Mouse (Mus musculus): ENCODE measurements around the gene Ankrd44. TPM values are rescaled to one million over a fixed set of nuclear protein-coding genes. Genes with fewer than 3 reads are reported as not detected.
A peak's percentile ranks its signal among the peaks of the same experiment; 100 is the strongest.

The Ankrd44 gene
- polyA plus RNA-seq, 1 experiment from 2014 or later, result 22.5 TPM

DNA sequence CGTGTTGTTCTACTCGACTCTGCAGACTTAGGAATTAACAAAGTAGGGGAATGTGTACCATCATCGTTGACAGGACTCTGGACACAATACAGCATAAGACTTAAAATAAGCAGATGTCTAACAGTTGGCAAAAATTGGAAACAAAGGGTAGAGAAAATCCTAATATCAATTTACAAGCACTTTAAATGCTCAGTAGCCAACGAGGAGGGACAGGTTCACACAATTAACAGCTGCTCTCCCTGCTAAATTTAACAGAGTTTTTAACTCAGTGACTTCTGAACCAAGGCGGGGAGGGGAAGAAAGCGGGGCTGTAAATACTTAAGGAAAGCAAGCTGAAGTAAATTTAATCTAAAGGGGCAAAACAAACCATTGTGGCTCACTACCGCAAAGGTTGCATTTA lies 1.4 kb downstream of the Ankrd44 start:
- Histone ChIP-seq H3K9ac (replicated peaks; ENCODE audit: low read depth, low read length) (no peak overlapping the region), H3K27ac (ENCODE audit: low read length) (no peak overlapping the region)
- no peak for ATAC-seq (ENCODE audit: insufficient number of reproducible peaks, insufficient read depth, low FRiP score, low read depth)

DNA sequence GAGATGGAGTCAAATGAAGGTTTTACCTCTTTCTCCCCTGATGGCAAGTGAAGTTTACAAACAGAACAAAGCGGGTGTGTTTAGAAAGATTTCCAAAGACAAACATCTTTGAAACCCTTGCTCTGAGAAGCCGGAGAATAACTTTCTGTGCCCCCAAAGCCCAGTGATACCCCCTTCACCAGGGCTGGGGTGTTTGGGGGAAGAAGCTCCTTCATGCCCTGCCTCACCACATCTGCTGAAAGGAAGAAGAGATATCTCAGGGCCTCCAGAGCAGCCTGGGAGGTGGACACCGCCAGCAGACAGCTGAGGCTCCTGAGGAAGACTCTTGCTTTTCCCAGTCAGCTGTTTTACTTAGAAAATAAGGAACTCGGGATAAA lies 1.9 kb downstream of the Ankrd44 start:
- 65% methylated on average over 4 of the region's 4 CpGs for WGBS
- Histone ChIP-seq H3K4me2 (replicated peaks; ENCODE audit: low read depth, low read length) (peak overlapping the region; percentile 81; the same call in 1 of the 2 replicates), H3K36me3 (ENCODE audit: control insufficient read depth, insufficient read depth, low read length) (no peaks in the 10 kb centered on the region), H3K27ac (ENCODE audit: low read length) (no peak overlapping the region), H3K9ac (replicated peaks; ENCODE audit: low read depth, low read length) (no peak overlapping the region), H3K4me1 (ENCODE audit: control insufficient read depth, insufficient read depth, low read length) (peaks cover 11% of the 10 kb centered on the region), H3K4me3 (ENCODE audit: low read depth, low read length) (no peak overlapping the region), H3K9me3 (ENCODE audit: control insufficient read depth, low read depth, low read length) (no peaks in the 10 kb centered on the region), H3K27me3 (ENCODE audit: control insufficient read depth, insufficient read depth, low read length) (no peaks in the 10 kb centered on the region)
- ATAC-seq (ENCODE audit: insufficient number of reproducible peaks, insufficient read depth, low FRiP score, low read depth), result no peak

More for the DNA sequence above, 1.4 kb downstream of the Ankrd44 start:
- 38% methylated on average over 7 of the region's 7 CpGs for WGBS
- peak overlapping the region; percentile 81 for H3K4me2 ChIP-seq (replicated peaks; ENCODE audit: low read depth, low read length)
- H3K9me3 ChIP-seq (ENCODE audit: control insufficient read depth, low read depth, low read length), result no peaks in the 10 kb centered on the region
- no peaks in the 10 kb centered on the region for H3K36me3 ChIP-seq (ENCODE audit: control insufficient read depth, insufficient read depth, low read length)
- H3K4me3 ChIP-seq (ENCODE audit: low read depth, low read length), result peak overlapping the region; percentile 85
- peaks cover 11% of the 10 kb centered on the region for H3K4me1 ChIP-seq (ENCODE audit: control insufficient read depth, insufficient read depth, low read length)
- H3K27me3 ChIP-seq (ENCODE audit: control insufficient read depth, insufficient read depth, low read length), result no peaks in the 10 kb centered on the region

DNA sequence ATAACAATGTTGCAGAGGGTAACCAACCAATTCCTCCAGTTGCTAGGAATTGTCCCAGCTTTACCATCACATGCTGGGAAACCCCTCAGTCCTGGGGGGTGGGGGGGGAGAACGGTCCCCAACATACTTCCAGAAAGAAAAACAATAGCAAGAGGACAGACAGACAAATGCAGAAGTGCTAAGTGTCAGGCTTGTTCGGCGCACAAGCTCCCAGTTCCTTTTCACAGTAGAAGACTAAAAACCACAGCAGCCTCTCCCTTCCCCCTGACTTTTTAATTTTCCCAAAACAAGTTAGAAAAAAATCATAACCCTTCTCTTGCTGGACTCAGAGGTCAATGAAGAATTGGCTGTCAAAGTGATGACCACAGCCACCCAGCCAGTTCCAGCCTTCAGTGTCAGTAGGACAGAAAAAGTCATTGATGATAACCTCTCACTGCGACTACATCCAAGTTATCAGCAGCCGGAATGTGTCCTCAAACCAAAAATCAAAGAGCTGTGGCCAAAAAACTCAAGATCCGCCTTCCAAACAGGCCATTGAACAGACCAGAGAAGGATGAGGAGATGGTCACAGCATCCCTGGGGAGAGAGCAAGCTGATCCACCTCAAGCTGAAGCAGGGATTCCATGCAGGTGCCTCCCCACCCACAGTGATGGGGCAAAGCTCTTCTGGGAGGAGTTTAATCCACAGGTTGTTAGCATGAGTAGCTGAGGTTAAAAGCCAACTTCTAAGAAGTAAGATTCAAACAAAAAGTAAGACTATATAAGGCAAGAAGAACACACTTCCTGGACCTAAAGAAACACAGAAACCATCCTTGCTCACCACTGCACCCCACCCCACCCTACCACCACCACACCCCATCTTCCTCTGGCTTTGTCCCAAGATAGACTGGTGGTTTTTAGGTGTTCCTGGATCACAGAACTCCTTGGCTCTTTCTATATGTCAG lies 2.5 kb downstream of the Ankrd44 start:
- H3K9me3 ChIP-seq (ENCODE audit: control insufficient read depth, low read depth, low read length), result no peaks in the 10 kb centered on the region
- H3K4me1 ChIP-seq (ENCODE audit: control insufficient read depth, insufficient read depth, low read length), result peaks cover 11% of the 10 kb centered on the region
- no peaks in the 10 kb centered on the region for H3K36me3 ChIP-seq (ENCODE audit: control insufficient read depth, insufficient read depth, low read length)
- ATAC-seq (ENCODE audit: insufficient number of reproducible peaks, insufficient read depth, low FRiP score, low read depth), result no peak
- H3K27me3 ChIP-seq (ENCODE audit: control insufficient read depth, insufficient read depth, low read length), result no peaks in the 10 kb centered on the region
- no peak overlapping the region for H3K4me3 ChIP-seq (ENCODE audit: low read depth, low read length)
- WGBS, result 81% methylated on average over 6 of the region's 6 CpGs
- no peak overlapping the region for H3K27ac ChIP-seq (ENCODE audit: low read length)
- no peak overlapping the region for H3K9ac ChIP-seq (replicated peaks; ENCODE audit: low read depth, low read length)
- 0 out of 2 replicates have a peak overlapping the region, but pooled peaks have one; percentile 81 for H3K4me2 ChIP-seq (replicated peaks; ENCODE audit: low read depth, low read length)

DNA sequence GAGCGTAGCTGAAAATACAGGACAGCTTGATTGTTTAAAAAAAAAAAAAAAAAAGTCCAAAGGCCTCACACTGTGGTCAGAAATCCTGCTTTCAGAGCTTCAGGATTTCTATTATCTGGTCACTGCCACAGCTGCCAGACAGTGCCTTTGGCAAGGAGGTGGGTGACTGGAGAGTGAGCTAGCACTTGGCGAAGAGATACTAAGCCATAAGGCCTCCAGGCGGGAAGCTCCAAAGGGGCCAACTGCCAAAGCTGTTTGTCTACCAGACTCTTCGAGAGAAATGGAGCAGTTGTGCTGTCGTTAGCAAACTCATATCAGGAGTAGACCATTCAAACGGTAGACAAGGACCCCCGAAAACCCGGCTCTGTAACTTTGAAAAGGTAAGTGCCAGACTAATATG lies 3.5 kb downstream of the Ankrd44 start:
- no peak overlapping the region for H3K4me3 ChIP-seq (ENCODE audit: low read depth, low read length)
- no peak overlapping the region for H3K27ac ChIP-seq (ENCODE audit: low read length)
- no peaks in the 10 kb centered on the region for H3K9me3 ChIP-seq (ENCODE audit: control insufficient read depth, low read depth, low read length)
- ATAC-seq (ENCODE audit: insufficient number of reproducible peaks, insufficient read depth, low FRiP score, low read depth), result no peak
- no peaks in the 10 kb centered on the region for H3K36me3 ChIP-seq (ENCODE audit: control insufficient read depth, insufficient read depth, low read length)
- peaks cover 11% of the 10 kb centered on the region for H3K4me1 ChIP-seq (ENCODE audit: control insufficient read depth, insufficient read depth, low read length)
- no peak overlapping the region for H3K4me2 ChIP-seq (replicated peaks; ENCODE audit: low read depth, low read length)
- no peaks in the 10 kb centered on the region for H3K27me3 ChIP-seq (ENCODE audit: control insufficient read depth, insufficient read depth, low read length)
- no peak overlapping the region for H3K9ac ChIP-seq (replicated peaks; ENCODE audit: low read depth, low read length)
- 80% methylated on average over 8 of the region's 8 CpGs for WGBS

GRCm38 (mm10) chr1:54922025-54922574 lies 4.1 kb downstream of the Ankrd44 start:
- Histone ChIP-seq H3K9ac (replicated peaks; ENCODE audit: low read depth, low read length) (no peak overlapping the region), H3K36me3 (ENCODE audit: control insufficient read depth, insufficient read depth, low read length) (no peaks in the 10 kb centered on the region), H3K27ac (ENCODE audit: low read length) (no peak overlapping the region), H3K9me3 (ENCODE audit: control insufficient read depth, low read depth, low read length) (no peaks in the 10 kb centered on the region), H3K4me1 (ENCODE audit: control insufficient read depth, insufficient read depth, low read length) (peaks cover 11% of the 10 kb centered on the region), H3K4me3 (ENCODE audit: low read depth, low read length) (no peak overlapping the region), H3K4me2 (replicated peaks; ENCODE audit: low read depth, low read length) (no peak overlapping the region), H3K27me3 (ENCODE audit: control insufficient read depth, insufficient read depth, low read length) (no peaks in the 10 kb centered on the region)
- ATAC-seq (ENCODE audit: insufficient number of reproducible peaks, insufficient read depth, low FRiP score, low read depth), result no peak
- 70% methylated on average over 12 of the region's 12 CpGs for WGBS

DNA sequence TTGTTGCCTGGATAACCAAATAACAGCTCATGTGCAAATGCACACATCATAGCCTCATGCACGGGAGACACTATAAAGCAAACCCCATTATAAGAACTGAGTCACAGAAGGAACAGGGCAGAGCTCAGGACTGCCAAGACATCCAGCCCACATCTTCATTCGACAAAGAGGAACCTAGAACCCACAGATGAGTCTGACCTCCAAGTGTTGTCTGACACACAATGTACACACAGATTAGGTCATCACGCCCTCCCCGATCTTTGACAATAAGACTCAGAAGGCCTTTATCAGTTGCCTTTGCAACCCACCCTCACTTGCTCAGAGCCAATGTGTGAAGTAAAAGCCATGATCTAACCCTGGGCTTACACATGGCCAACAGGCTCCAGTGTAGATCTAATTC lies 6.1 kb downstream of the Ankrd44 start:
- H3K9ac ChIP-seq (replicated peaks; ENCODE audit: low read depth, low read length), result no peak overlapping the region
- H3K4me3 ChIP-seq (ENCODE audit: low read depth, low read length), result no peak overlapping the region
- 88% methylated on average over 4 of the region's 4 CpGs for WGBS
- H3K36me3 ChIP-seq (ENCODE audit: control insufficient read depth, insufficient read depth, low read length), result no peaks in the 10 kb centered on the region
- H3K9me3 ChIP-seq (ENCODE audit: control insufficient read depth, low read depth, low read length), result no peaks in the 10 kb centered on the region
- H3K27ac ChIP-seq (ENCODE audit: low read length), result no peak overlapping the region
- H3K27me3 ChIP-seq (ENCODE audit: control insufficient read depth, insufficient read depth, low read length), result no peaks in the 10 kb centered on the region
- no peak for ATAC-seq (ENCODE audit: insufficient number of reproducible peaks, insufficient read depth, low FRiP score, low read depth)
- H3K4me1 ChIP-seq (ENCODE audit: control insufficient read depth, insufficient read depth, low read length), result peaks cover 11% of the 10 kb centered on the region
- H3K4me2 ChIP-seq (replicated peaks; ENCODE audit: low read depth, low read length), result no peak overlapping the region

GRCm38 (mm10) chr1:54916456-54916855 lies 9.7 kb downstream of the Ankrd44 start:
- no peak overlapping the region for H3K4me2 ChIP-seq (replicated peaks; ENCODE audit: low read depth, low read length)

GRCm38 (mm10) chr1:54914387-54914786 lies 11.8 kb downstream of the Ankrd44 start:
- Histone ChIP-seq H3K27me3 (ENCODE audit: control insufficient read depth, insufficient read depth, low read length) (no peaks in the 10 kb centered on the region), H3K9me3 (ENCODE audit: control insufficient read depth, low read depth, low read length) (no peaks in the 10 kb centered on the region), H3K4me2 (replicated peaks; ENCODE audit: low read depth, low read length) (no peak overlapping the region), H3K9ac (replicated peaks; ENCODE audit: low read depth, low read length) (no peak overlapping the region), H3K4me1 (ENCODE audit: control insufficient read depth, insufficient read depth, low read length) (peaks cover 12% of the 10 kb centered on the region; the same call in 1 of the 2 replicates), H3K27ac (ENCODE audit: low read length) (no peak overlapping the region), H3K36me3 (ENCODE audit: control insufficient read depth, insufficient read depth, low read length) (no peaks in the 10 kb centered on the region), H3K4me3 (ENCODE audit: low read depth, low read length) (no peak overlapping the region)
- 17% methylated on average over 9 of the region's 9 CpGs for WGBS
- no peak for ATAC-seq (ENCODE audit: insufficient number of reproducible peaks, insufficient read depth, low FRiP score, low read depth)

More at GRCm38 (mm10) chr1:54916456-54916855, 9.7 kb downstream of the Ankrd44 start:
- H3K9ac ChIP-seq (replicated peaks; ENCODE audit: low read depth, low read length), result no peak overlapping the region
- ATAC-seq (ENCODE audit: insufficient number of reproducible peaks, insufficient read depth, low FRiP score, low read depth), result no peak
- 65% methylated on average over 4 of the region's 4 CpGs for WGBS
- H3K9me3 ChIP-seq (ENCODE audit: control insufficient read depth, low read depth, low read length), result no peaks in the 10 kb centered on the region
- peaks cover 9% of the 10 kb centered on the region; the same call in 1 of the 2 replicates for H3K4me1 ChIP-seq (ENCODE audit: control insufficient read depth, insufficient read depth, low read length)
- H3K36me3 ChIP-seq (ENCODE audit: control insufficient read depth, insufficient read depth, low read length), result no peaks in the 10 kb centered on the region
- H3K27ac ChIP-seq (ENCODE audit: low read length), result no peak overlapping the region
- H3K4me3 ChIP-seq (ENCODE audit: low read depth, low read length), result no peak overlapping the region
- no peaks in the 10 kb centered on the region for H3K27me3 ChIP-seq (ENCODE audit: control insufficient read depth, insufficient read depth, low read length)

All from stomach, embryonic 14.5 days (tissue).